Mouse (Mus musculus) heart, embryonic 14.5 days (tissue): ENCODE data around the gene Nmt2. TPM values are rescaled to one million over a fixed set of nuclear protein-coding genes. Genes with fewer than 3 reads are reported as not detected.
A peak's percentile ranks its signal among the peaks of the same experiment; 100 is the strongest.

Experiments used
- ATAC-seq: fragments of 200-750 bp; cut with Nextera tagmentation; 2 replicates; pipeline ENCODE4 v1.8.0; 2017; ENCODE audit warnings: low read depth, moderate TSS enrichment; ENCODE audit not compliant: insufficient number of reproducible peaks, insufficient read depth, low FRiP score
- H3K27ac ChIP-seq, 2 experiments: fragments of 200-500 bp in 1 of 2; fragments of 300-500 bp in 1 of 2; sonication (generic) in 1 of 2; replicated peaks in 1 of 2; 2 replicates each; pipeline ENCODE4 v1.5.1; 2012 to 2014; ENCODE audit warnings: low read depth in 2 of 2, low read length in 2 of 2, control low read depth in 1 of 2, mild to moderate bottlenecking in 1 of 2, mixed read lengths in 1 of 2; ENCODE audit not compliant: control insufficient read depth in 1 of 2, insufficient read depth in 1 of 2
- H3K27me3 ChIP-seq: fragments of 300-500 bp; sonication (generic); 2 replicates; pipeline ENCODE4 v1.6.1; 2014; ENCODE audit warnings: mild to moderate bottlenecking, low read length, control low read depth; ENCODE audit not compliant: control insufficient read depth, insufficient read depth
- H3K36me3 ChIP-seq: fragments of 300-500 bp; sonication (generic); 2 replicates; pipeline ENCODE4 v1.6.1; 2014; ENCODE audit warnings: mild to moderate bottlenecking, control low read depth, low read length, mixed read lengths; ENCODE audit not compliant: control insufficient read depth, insufficient read depth
- H3K4me1 ChIP-seq, 2 experiments: fragments of 200-500 bp in 1 of 2; fragments of 300-500 bp in 1 of 2; sonication (generic) in 1 of 2; 2 replicates each; pipeline ENCODE4 v1.6.1; 2012 to 2014; ENCODE audit warnings: low read length in 2 of 2, control low read depth in 1 of 2, mixed read lengths in 1 of 2; ENCODE audit not compliant: control insufficient read depth in 2 of 2, insufficient read depth in 2 of 2
- H3K4me2 ChIP-seq: fragments of 300-500 bp; sonication (generic); 2 replicates; pipeline ENCODE4 v1.6.1; 2014; ENCODE audit warnings: mild to moderate bottlenecking, low read length
- H3K4me3 ChIP-seq, 2 experiments: fragments of 200-500 bp in 1 of 2; fragments of 300-500 bp in 1 of 2; sonication (generic) in 1 of 2; 2 replicates each; pipeline ENCODE4 v1.5.1; 2012 to 2014; ENCODE audit warnings: low read length in 2 of 2, mild to moderate bottlenecking in 2 of 2, control low read depth in 1 of 2, low read depth in 1 of 2, moderate library complexity in 1 of 2; ENCODE audit not compliant: control insufficient read depth in 1 of 2, insufficient read depth in 1 of 2
- H3K9ac ChIP-seq: fragments of 300-500 bp; sonication (generic); 2 replicates; pipeline ENCODE4 v1.6.1; 2014; ENCODE audit warnings: mild to moderate bottlenecking, low read length
- H3K9me3 ChIP-seq: fragments of 300-500 bp; sonication (generic); 2 replicates; pipeline ENCODE4 v1.6.1; 2016; ENCODE audit warnings: low read length, control low read depth; ENCODE audit not compliant: control insufficient read depth
- WGBS: fragments of 180-500 bp; shearing (Covaris S2); extraction: QIAGEN DNeasy Blood & Tissue Kit; methylation state at CpG from one replicate; pipeline ENCODE4 v1.1.7; 2014; 5-methylcytosine and 5-hydroxymethylcytosine counted together
- polyA plus RNA-seq: library from polyadenylated mRNA; unstranded; fragments of >200 nt; fragmentation: Nextera tagmentation; extraction: Ambion mirVana; gene quantifications from 2 replicates; pipeline ENCODE4 v1.2.1, GENCODE M21; 2014

The Nmt2 gene
- polyA plus RNA-seq, 1 experiment from 2014 or later: 34.9 TPM

DNA sequence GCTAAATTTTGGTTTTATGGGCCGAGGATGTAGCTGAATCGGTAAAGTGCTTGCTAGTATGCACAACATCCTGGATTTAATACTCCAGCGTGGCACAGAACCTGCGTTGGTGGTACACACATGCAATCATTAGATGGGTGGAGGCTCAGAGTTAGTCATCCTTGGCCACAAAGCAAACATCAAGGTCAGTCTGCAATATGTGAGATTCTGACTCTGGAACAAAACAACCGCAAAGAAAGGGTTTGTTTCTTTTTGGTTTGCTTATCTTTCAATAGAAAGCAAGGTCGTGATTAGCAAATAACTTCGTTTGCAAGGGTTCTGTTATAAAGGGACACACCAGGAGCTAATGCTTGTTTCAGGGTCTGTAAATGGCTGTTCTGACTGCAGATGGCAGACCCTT is 6.5 kb upstream of the Nmt2 start:
- ATAC-seq: no peak
- Histone ChIP-seq H3K4me2 (no peak overlapping the region), H3K9me3 (no peaks in the 10 kb centered on the region), H3K4me3 (no peak overlapping the region), H3K9ac (no peak overlapping the region), H3K27ac (no peak overlapping the region), H3K27me3 (no peaks in the 10 kb centered on the region), H3K4me1 (peaks cover 0 to under 1% of the 10 kb centered on the region in 2 experiments; a peak in 1 of 4 replicates), H3K36me3 (no peaks in the 10 kb centered on the region)
- WGBS: 77% methylated on average over 7 of the region's 7 CpGs

GRCm38 (mm10) chr2:3281311-3281710 is 2.7 kb upstream of the Nmt2 start:
- Histone ChIP-seq H3K4me3 (no peak overlapping the region), H3K36me3 (no peaks in the 10 kb centered on the region), H3K27ac (no peak overlapping the region), H3K4me2 (no peak overlapping the region), H3K9ac (no peak overlapping the region), H3K4me1 (peaks cover 6 to 16% of the 10 kb centered on the region in 2 experiments), H3K9me3 (no peaks in the 10 kb centered on the region), H3K27me3 (no peaks in the 10 kb centered on the region)
- 70% methylated on average over 4 of the region's 4 CpGs for WGBS
- ATAC-seq: no peak

DNA sequence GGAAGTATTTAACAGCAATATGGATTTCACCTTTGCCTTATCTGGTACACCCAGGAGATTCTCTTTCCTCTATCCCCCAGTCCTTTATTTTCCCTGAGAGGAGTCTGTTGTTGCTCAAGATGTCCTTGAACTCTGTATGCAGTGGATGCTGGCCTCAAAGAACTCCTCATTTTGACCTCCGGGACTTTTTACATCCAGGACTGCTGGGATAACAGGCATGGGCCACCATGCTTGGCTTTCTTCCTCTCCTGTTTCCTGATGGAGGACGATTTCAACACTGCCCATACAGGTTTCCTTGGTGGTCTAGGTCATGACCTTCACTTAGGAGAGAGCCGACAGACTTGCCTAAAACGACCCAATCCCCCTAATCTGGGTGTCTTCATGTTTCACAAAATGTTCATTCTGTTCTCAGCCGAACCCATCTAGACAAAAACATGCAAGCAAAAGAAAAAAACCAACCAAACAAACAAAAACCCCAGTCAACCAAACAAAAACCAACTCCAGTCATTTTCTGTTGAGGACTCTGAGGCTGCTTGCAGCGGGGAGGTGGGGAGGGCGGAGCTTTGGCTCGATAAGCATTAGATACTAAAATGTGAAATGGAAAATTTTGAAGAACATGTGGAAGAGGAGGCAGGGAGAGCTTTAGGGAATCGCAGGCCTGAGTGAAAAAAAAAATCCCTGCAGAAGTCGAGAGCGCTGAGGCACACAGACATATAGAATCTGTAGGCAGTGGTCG is 978 bp upstream of the Nmt2 start:
- Histone ChIP-seq H3K27me3 (no peaks in the 10 kb centered on the region), H3K4me2 (peak overlapping the region; percentile 77), H3K27ac (peak overlapping the region; percentile 75 to 87), H3K4me3 (peak overlapping the region; percentile 45 to 49), H3K9me3 (no peaks in the 10 kb centered on the region), H3K4me1 (peaks cover 6 to 20% of the 10 kb centered on the region in 2 experiments), H3K9ac (peak overlapping the region; percentile 75), H3K36me3 (no peaks in the 10 kb centered on the region)
- WGBS: 13% methylated on average over 12 of the region's 12 CpGs
- no peak for ATAC-seq

GRCm38 (mm10) chr2:3284473-3285180 is 615 bp downstream of the Nmt2 start:
- Histone ChIP-seq H3K4me2 (peak overlapping the region; percentile 78), H3K27ac (peak overlapping the region; percentile 73 to 91), H3K9ac (peak overlapping the region; percentile 93), H3K4me3 (peak overlapping the region; percentile 64 to 98), H3K36me3 (no peaks in the 10 kb centered on the region), H3K27me3 (no peaks in the 10 kb centered on the region), H3K9me3 (no peaks in the 10 kb centered on the region), H3K4me1 (peaks cover 6 to 20% of the 10 kb centered on the region in 2 experiments)
- ATAC-seq: peak; percentile 19; the same call in 1 of the 2 replicates
- WGBS: under 1% methylated on average over 54 of the region's 60 CpGs

- H3K27ac ChIP-seq: peak overlapping the region; percentile 73 to 91
- peak overlapping the region; percentile 64 to 98 for H3K4me3 ChIP-seq
- peaks cover 6 to 20% of the 10 kb centered on the region in 2 experiments for H3K4me1 ChIP-seq
- no peaks in the 10 kb centered on the region for H3K27me3 ChIP-seq
- H3K9ac ChIP-seq: peak overlapping the region; percentile 93
- ATAC-seq: no peak
- WGBS: 1% methylated on average over 6 of the region's 6 CpGs
- H3K9me3 ChIP-seq: no peaks in the 10 kb centered on the region
- no peaks in the 10 kb centered on the region for H3K36me3 ChIP-seq
- peak overlapping the region; percentile 78 for H3K4me2 ChIP-seq
Observed at GRCm38 (mm10) chr2:3285181-3285530, 1.1 kb downstream of the Nmt2 start.

DNA sequence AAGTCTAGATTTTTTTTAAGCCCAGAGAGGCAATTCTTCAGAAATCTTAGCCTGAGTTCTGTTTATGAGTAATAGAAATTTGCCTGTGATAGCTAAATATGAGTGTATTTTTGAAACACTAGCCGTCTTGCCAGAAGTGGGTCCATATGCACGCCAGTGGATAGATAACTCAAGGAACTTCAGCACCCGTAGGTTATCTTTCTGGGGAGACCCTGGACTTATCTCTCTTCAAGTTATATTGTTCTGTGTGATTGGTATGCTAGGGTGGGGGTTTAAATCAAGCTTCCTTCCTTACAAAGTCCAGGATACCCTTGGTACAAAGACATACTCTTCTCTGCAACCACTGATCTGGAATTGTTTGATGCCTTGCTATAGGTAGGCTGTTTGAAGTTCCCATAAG is 1.7 kb downstream of the Nmt2 start:
- no peak for ATAC-seq
- peak overlapping the region; percentile 78 for H3K4me2 ChIP-seq
- WGBS: 17% methylated on average over 3 of the region's 3 CpGs
- H3K4me1 ChIP-seq: peaks cover 6 to 20% of the 10 kb centered on the region in 2 experiments
- peak overlapping the region; percentile 93; the same call in 1 of the 2 replicates for H3K9ac ChIP-seq
- peak overlapping the region in 1 of 2 experiments; percentile 11; a peak in 1 of 4 replicates for H3K27ac ChIP-seq
- H3K4me3 ChIP-seq: peak overlapping the region in 1 of 2 experiments; percentile 98; a peak in 2 of 4 replicates
- no peaks in the 10 kb centered on the region for H3K36me3 ChIP-seq
- no peaks in the 10 kb centered on the region for H3K27me3 ChIP-seq
- no peaks in the 10 kb centered on the region for H3K9me3 ChIP-seq

- Histone ChIP-seq H3K9me3 (no peaks in the 10 kb centered on the region), H3K4me1 (peaks cover 6 to 20% of the 10 kb centered on the region in 2 experiments), H3K27ac (no peak overlapping the region), H3K36me3 (no peaks in the 10 kb centered on the region), H3K27me3 (no peaks in the 10 kb centered on the region), H3K9ac (no peak overlapping the region), H3K4me3 (peak overlapping the region in 1 of 2 experiments; percentile 98; a peak in 1 of 4 replicates), H3K4me2 (peak overlapping the region; percentile 78; the same call in 1 of the 2 replicates)
- ATAC-seq: no peak
- 65% methylated on average over 2 of the region's 2 CpGs for WGBS
Observed at GRCm38 (mm10) chr2:3286243-3286642, 2.2 kb downstream of the Nmt2 start.
